Mouse (Mus musculus) forebrain, embryonic 15.5 days (tissue): ENCODE results near the gene Slc25a13. TPM values are rescaled to one million over a fixed set of nuclear protein-coding genes. Genes with fewer than 3 reads are reported as not detected.
A peak's percentile ranks its signal among the peaks of the same experiment; 100 is the strongest.

Source experiments
- ATAC-seq: fragments of 200-750 bp; cut with Nextera tagmentation; replicated peaks from 2 replicates; pipeline ENCODE4 v1.8.0; 2017; ENCODE audit warnings: mild to moderate bottlenecking, moderate TSS enrichment, moderate library complexity
- H3K27ac ChIP-seq: fragments of 300-500 bp; sonication (generic); replicated peaks from 2 replicates; pipeline ENCODE4 v1.5.1; 2015; ENCODE audit warnings: mild to moderate bottlenecking, inconsistent platforms
- H3K27me3 ChIP-seq: fragments of 300-500 bp; sonication (generic); 2 replicates; pipeline ENCODE4 v1.6.1; 2015; ENCODE audit warnings: inconsistent platforms
- H3K36me3 ChIP-seq: fragments of 300-500 bp; sonication (generic); 2 replicates; pipeline ENCODE4 v1.6.1; 2015; ENCODE audit warnings: mild to moderate bottlenecking, inconsistent platforms
- H3K4me1 ChIP-seq: fragments of 300-500 bp; sonication (generic); 2 replicates; pipeline ENCODE4 v1.6.1; 2015; ENCODE audit warnings: inconsistent platforms
- H3K4me2 ChIP-seq: fragments of 300-500 bp; sonication (generic); replicated peaks from 2 replicates; pipeline ENCODE4 v1.6.1; 2015; ENCODE audit warnings: mild to moderate bottlenecking, inconsistent platforms
- H3K4me3 ChIP-seq: fragments of 300-500 bp; sonication (generic); 2 replicates; pipeline ENCODE4 v1.5.1; 2015; ENCODE audit warnings: mild to moderate bottlenecking, inconsistent platforms
- H3K9ac ChIP-seq: fragments of 300-500 bp; sonication (generic); replicated peaks from 2 replicates; pipeline ENCODE4 v1.6.1; 2015; ENCODE audit warnings: mild to moderate bottlenecking, inconsistent platforms
- H3K9me3 ChIP-seq: fragments of 300-500 bp; sonication (generic); 2 replicates; pipeline ENCODE4 v1.6.1; 2016; ENCODE audit warnings: inconsistent platforms
- WGBS: fragments of 180-500 bp; shearing (Covaris S2); methylation state at CpG from one replicate; pipeline ENCODE4 v1.1.7; 2015; ENCODE audit warnings: mixed read lengths; 5-methylcytosine and 5-hydroxymethylcytosine counted together
- polyA plus RNA-seq: library from polyadenylated mRNA; unstranded; fragments of >200 nt; fragmentation: Nextera tagmentation; extraction: Ambion mirVana; gene quantifications from 2 replicates; pipeline ENCODE4 v1.2.1, GENCODE M21; 2015

Gene Slc25a13
- polyA plus RNA-seq, 1 experiment from 2014 or later: 9.9 TPM

DNA sequence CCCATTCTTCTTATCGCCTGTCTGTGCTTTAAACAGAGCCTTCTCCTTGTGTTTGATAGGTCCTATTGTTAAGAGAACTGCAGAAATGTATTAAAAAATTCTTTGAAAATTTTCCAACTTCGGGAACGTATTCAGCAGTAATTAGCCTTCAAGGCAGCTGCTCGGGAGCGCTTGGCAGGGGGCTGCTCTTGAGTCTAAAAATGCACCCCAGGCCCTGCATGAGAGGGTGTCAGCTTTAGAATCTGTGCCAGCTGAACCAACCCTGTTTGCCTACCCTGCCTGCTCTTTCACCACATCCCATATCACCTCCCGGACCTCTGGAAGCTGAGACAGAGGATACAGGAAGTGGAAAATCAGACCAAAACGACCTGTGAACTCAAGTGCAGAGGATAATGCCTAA, 223.9 kb downstream of the Slc25a13 start:
- H3K4me2 ChIP-seq: peak overlapping the region; percentile 45
- WGBS: 6% methylated on average over 7 of the region's 7 CpGs
- H3K9ac ChIP-seq: no peak overlapping the region
- no peaks in the 10 kb centered on the region for H3K9me3 ChIP-seq
- H3K27me3 ChIP-seq: no peaks in the 10 kb centered on the region
- H3K4me3 ChIP-seq: no peak overlapping the region
- ATAC-seq: peak; percentile 76
- peaks cover 42% of the 10 kb centered on the region for H3K4me1 ChIP-seq
- peak overlapping the region; percentile 82 for H3K27ac ChIP-seq
- H3K36me3 ChIP-seq: no peaks in the 10 kb centered on the region

DNA sequence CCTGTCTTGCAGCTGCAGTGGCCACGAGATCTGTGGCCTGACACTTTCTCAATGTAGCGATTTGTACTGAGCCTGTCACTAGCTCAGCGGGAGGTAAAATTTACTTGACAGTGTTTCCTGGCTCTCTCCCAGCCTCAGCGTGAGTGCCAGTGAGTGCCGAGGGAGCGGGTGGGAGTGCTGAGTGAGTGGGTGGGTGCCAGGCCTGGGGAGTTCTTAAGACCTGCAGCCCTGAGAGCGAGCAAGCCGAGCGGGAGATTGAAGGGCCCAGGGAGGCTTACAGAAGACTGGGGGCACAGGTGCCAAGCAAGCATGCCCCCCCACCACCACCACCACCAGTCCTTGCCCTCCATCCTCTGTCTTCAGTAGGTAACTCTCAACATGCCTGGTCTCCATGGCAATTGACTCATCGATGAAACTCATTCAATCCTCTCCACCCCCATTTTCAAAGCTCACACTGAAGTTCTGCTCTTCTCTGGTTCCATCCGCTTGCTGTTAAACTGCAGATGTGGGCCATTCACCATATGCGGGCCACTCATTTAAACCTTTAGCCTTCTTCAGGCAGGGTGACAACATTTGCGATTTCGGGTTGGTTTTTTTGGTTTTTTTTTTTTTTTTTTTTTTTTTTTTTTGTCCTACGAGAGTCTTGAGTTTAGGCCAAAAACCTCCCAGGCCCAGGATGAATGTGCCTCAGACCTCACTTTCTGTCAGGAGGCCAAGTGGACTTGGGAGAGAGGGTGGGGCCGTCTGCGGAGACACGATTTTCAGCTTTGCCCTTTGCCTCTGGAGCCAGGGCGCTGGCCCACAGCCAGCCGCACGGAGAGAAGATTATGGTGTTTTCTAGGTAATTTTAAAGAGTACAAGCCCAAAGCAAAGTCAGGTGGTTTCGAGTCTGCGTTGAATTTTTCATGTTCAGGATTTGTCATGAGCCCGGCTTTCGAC, 224.9 kb downstream of the Slc25a13 start:
- ATAC-seq: peak; percentile 82
- Histone ChIP-seq H3K9me3 (no peaks in the 10 kb centered on the region), H3K4me2 (peak overlapping the region; percentile 45), H3K4me1 (peaks cover 36% of the 10 kb centered on the region), H3K9ac (0 out of 2 replicates have a peak overlapping the region, but pooled peaks have one; percentile 7), H3K27me3 (no peaks in the 10 kb centered on the region), H3K27ac (peak overlapping the region; percentile 82), H3K4me3 (peak overlapping the region; percentile 16; the same call in 1 of the 2 replicates), H3K36me3 (no peaks in the 10 kb centered on the region)
- WGBS: 12% methylated on average over 25 of the region's 25 CpGs

GRCm38 (mm10) chr6:5991243-5991642, 225.7 kb downstream of the Slc25a13 start:
- ATAC-seq: peak; percentile 31; the same call in 1 of the 2 replicates
- peak overlapping the region; percentile 82 for H3K27ac ChIP-seq
- 48% methylated on average over 6 of the region's 6 CpGs for WGBS
- H3K4me2 ChIP-seq: peak overlapping the region; percentile 45
- no peaks in the 10 kb centered on the region for H3K36me3 ChIP-seq
- no peaks in the 10 kb centered on the region for H3K9me3 ChIP-seq
- peaks cover 36% of the 10 kb centered on the region for H3K4me1 ChIP-seq
- no peaks in the 10 kb centered on the region for H3K27me3 ChIP-seq
- H3K9ac ChIP-seq: no peak overlapping the region
- H3K4me3 ChIP-seq: no peak overlapping the region
